Mouse (Mus musculus): ENCODE results near the gene Zfp689.

DNA sequence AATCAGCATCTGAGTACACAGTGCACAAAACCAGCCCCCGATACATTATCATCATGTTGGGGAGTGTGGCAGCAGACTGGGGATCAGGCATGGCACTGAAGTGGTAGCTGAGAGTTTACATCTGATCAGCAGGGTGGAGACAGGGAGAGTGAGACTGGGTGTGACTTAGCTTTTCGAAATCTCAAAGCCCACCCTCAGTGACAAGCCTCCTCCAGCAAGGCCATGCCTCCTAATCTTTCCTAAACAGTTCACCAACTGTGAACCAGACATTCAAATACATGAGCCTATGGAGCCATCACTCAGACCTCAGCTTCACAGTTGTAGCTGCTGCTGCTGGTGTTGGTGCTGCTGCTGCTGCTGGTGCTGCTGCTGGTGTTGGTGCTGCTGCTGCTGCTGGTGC is 37.5 kb downstream of the Zfp689 start:
- TF ChIP-seq CTCF (IDR thresholded peaks at IDR 0.05; ENCODE audit: low read depth, low read length), result no peak
- no peak for TF ChIP-seq POLR2A (IDR thresholded peaks at IDR 0.05; ENCODE audit: extremely low read depth, insufficient read depth, low read length)

Data from liver, adult 2 months (tissue).